9 mouse cellular contexts compared by ENCODE assay signal in the genomic region with DNA sequence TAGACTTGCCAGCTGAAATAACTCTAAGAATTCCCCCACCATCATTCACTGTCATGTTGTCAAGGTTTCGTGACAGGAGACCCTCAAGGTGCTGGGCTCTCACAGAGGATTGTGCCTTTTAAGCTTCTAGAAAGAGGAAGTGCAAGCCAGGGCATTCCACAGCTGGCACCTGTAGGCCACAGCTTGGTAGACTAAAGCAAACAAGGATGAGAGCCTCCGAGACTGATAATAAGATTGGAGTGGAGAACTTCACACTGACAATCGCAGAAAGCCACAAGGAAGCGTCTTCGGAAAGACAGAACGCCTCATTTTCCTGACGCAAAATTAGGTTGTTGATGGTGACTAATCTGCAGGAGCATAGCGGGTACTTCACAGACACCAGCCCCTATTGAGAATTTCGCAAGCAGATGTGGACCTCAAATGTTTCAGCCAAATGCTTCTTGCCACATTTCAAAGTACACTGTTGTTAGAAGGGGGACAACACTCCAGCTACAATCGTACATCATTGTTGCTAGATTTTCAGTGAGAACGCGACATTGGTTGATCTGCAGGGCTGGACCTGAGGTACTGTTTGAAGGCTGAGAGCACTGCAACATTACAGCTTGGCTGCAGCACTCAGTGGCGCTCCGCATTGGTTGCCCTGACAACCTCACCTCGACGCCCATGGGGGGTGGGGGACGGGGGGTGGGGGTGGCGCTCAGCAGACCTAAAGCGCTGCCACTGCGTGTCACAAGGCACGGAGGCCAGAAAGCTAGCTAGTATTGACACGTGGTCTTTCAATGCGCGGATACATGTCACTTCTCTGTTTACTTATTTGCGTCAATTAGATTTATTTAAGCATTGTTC. TPM values are rescaled to one million over a fixed set of nuclear protein-coding genes. Genes with fewer than 3 reads are reported as not detected.
DNase-seq lines count a peak whose midpoint lies in the region; ATAC-seq lines count a peak whose summit lies in the region.
"Had no signal": no experiment of that assay in that cellular context is flagged by ENCODE, and none has a peak within 500 bp of the region (broad histone marks: within the 10 kb centered on the region; RNA-seq: fewer than 3 reads in every experiment).

No protein-coding gene starts in this region.

- no peak for ATAC-seq in embryonic facial prominence, embryonic 12.5 days (ENCODE audit: insufficient number of reproducible peaks, insufficient read depth, low FRiP score, low TSS enrichment)
- ATAC-seq in limb, embryonic 11.5 days (ENCODE audit: insufficient number of reproducible peaks, low FRiP score, low TSS enrichment, low read depth) = peak; percentile 35; the same call in 1 of the 2 replicates

- peak overlapping the region; percentile 42 for H3K4me2 ChIP-seq in embryonic facial prominence, embryonic 12.5 days (replicated peaks)
- peak overlapping the region; percentile 25; the same call in 1 of the 2 replicates for H3K4me2 ChIP-seq in limb, embryonic 11.5 days (ENCODE audit: low read depth, severe bottlenecking)

- DNase-seq in heart, embryonic 10.5 days (ENCODE audit: low spot score) = no peak
- DNase-seq in heart, adult 18-20 months = no peak
- peak; percentile 64 for DNase-seq in A20 (ENCODE audit: low read depth, low spot score)
- peak; percentile 36 for DNase-seq in limb, embryonic 11.5 days (ENCODE audit: low spot score)
- peak; percentile 30 for DNase-seq in neural tube, embryonic 10.5 days (ENCODE audit: extremely low spot score, low spot score)
- no peak for DNase-seq in gastrocnemius, adult 8-10 months (ENCODE audit: low spot score in 2 of 2)
- no peak for DNase-seq in frontal cortex, postnatal 14 days (ENCODE audit: low spot score in 2 of 2)

- 22% methylated on average over 25 of the region's 25 CpGs for WGBS in heart, embryonic 10.5 days
- WGBS in embryonic facial prominence, embryonic 12.5 days = 26% methylated on average over 25 of the region's 25 CpGs
- WGBS in limb, embryonic 11.5 days = 25% methylated on average over 25 of the region's 25 CpGs

- no peaks in the 10 kb centered on the region for H3K4me1 ChIP-seq in heart, embryonic 10.5 days
- H3K4me1 ChIP-seq in embryonic facial prominence, embryonic 12.5 days = no peaks in the 10 kb centered on the region
- H3K4me1 ChIP-seq in limb, embryonic 11.5 days (ENCODE audit: control insufficient read depth, insufficient read depth, low read length) = no peaks in the 10 kb centered on the region

- no peak overlapping the region for H3K9ac ChIP-seq in embryonic facial prominence, embryonic 12.5 days
- H3K9ac ChIP-seq in limb, embryonic 11.5 days (ENCODE audit: low read length) = no peak overlapping the region

- H3K27ac ChIP-seq in heart, embryonic 10.5 days = no peak overlapping the region
- H3K27ac ChIP-seq in embryonic facial prominence, embryonic 12.5 days = no peak overlapping the region
- no peak overlapping the region for H3K27ac ChIP-seq in limb, embryonic 11.5 days (replicated peaks; ENCODE audit: low read depth, low read length)

- peaks cover 25% of the 10 kb centered on the region; the same call in 1 of the 2 replicates for H3K27me3 ChIP-seq in heart, embryonic 10.5 days (ENCODE audit: insufficient read depth, poor library complexity, severe bottlenecking)
- peaks cover 18% of the 10 kb centered on the region; the same call in 1 of the 2 replicates for H3K27me3 ChIP-seq in embryonic facial prominence, embryonic 12.5 days
- 0 out of 2 replicates have a peak, but pooled peaks cover 3% of the 10 kb centered on the region for H3K27me3 ChIP-seq in limb, embryonic 11.5 days (ENCODE audit: control insufficient read depth, insufficient read depth, low read length)

- no peaks in the 10 kb centered on the region for H3K9me3 ChIP-seq in heart, embryonic 10.5 days
- H3K9me3 ChIP-seq in embryonic facial prominence, embryonic 12.5 days = no peaks in the 10 kb centered on the region
- no peaks in the 10 kb centered on the region for H3K9me3 ChIP-seq in limb, embryonic 11.5 days (ENCODE audit: control insufficient read depth, low read length)

- H3K36me3 ChIP-seq in heart, embryonic 10.5 days = no peaks in the 10 kb centered on the region
- H3K36me3 ChIP-seq in embryonic facial prominence, embryonic 12.5 days = no peaks in the 10 kb centered on the region
- H3K36me3 ChIP-seq in limb, embryonic 11.5 days (ENCODE audit: control insufficient read depth, insufficient read depth, low read length) = no peaks in the 10 kb centered on the region

- peak overlapping the region; percentile 41 for H3K4me3 ChIP-seq in heart, embryonic 10.5 days
- no peak overlapping the region for H3K4me3 ChIP-seq in embryonic facial prominence, embryonic 12.5 days
- H3K4me3 ChIP-seq in limb, embryonic 11.5 days (ENCODE audit: low read depth, low read length) = no peak overlapping the region

RNA-seq across cellular contexts. Expression of gene Cdx4, which starts 32.5 kb away (rescaled TPM):
- polyA plus RNA-seq in heart, embryonic 10.5 days (2016; fragmentation: Nextera tagmentation; extraction: Ambion mirVana) = not detected in 2 replicates
- total RNA-seq in heart, adult 18-20 months (2021) = not detected
- not detected in 2 replicates for polyA plus RNA-seq in embryonic facial prominence, embryonic 12.5 days (2016; fragmentation: Nextera tagmentation; extraction: Ambion mirVana)
- 0.10 TPM in 1 of 2 replicates, not detected in the other for polyA plus RNA-seq in limb, embryonic 11.5 days (2014; fragmentation: Nextera tagmentation; extraction: Ambion mirVana)
- total RNA-seq in gastrocnemius, adult 8-10 months (2022) = not detected
- polyA plus RNA-seq: spleen, adult 2 months had no signal

Comparison
In these comparisons a context has a peak if more than half of its experiments do, and no peak if none do; other contexts are left out.
1. DNase-seq: peak in A20 (single experiment), limb, embryonic 11.5 days (single experiment) and neural tube, embryonic 10.5 days (single experiment); none in heart, embryonic 10.5 days (single experiment), heart, adult 18-20 months (0 of 2), gastrocnemius, adult 8-10 months (0 of 2) and frontal cortex, postnatal 14 days (0 of 2).